Mouse (Mus musculus): ENCODE data around the gene Higd1c. TPM values are rescaled to one million over a fixed set of nuclear protein-coding genes. Genes with fewer than 3 reads are reported as not detected.
"Not testable (repeated sequence)": the region's sequence is repeated elsewhere in the genome, so short reads cannot be mapped to it uniquely, and the experiment has no call there.

The Higd1c gene
- not detected in 2 replicates for polyA plus RNA-seq (2014; fragmentation: Nextera tagmentation; extraction: Ambion mirVana)

DNA sequence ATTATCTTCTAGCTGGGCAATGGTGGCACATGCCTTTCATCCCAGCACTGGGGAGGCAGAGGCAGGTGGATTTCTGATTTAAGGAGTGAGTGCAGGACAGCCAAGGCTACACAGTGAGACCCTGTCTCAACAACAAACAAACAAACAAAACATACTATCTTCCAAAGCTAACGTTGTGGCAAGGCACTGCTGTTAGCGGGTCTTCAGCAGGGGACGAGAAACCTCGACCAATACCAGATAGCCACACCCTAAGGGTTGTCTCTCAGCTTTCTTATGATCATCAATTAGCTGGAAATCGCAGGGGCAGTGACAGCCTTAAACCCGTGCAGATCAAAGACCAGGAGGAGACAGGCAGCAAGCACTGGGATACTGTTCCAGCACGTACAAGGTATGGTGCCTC lies at the start of gene Higd1c:
Gene Higd1c, plus strand, starts transcription at position 301 of the 400 bp plus-strand sequence.
- H3K36me3 ChIP-seq (ENCODE audit: control insufficient read depth, insufficient read depth, low read length) = no peaks in the 10 kb centered on the region
- H3K4me1 ChIP-seq (ENCODE audit: control insufficient read depth, insufficient read depth, low read length) = no peaks in the 10 kb centered on the region
- no peak within 1 kb of the TSS for H3K27ac ChIP-seq (ENCODE audit: low read depth, low read length)
- H3K27me3 ChIP-seq (replicated peaks; ENCODE audit: control insufficient read depth, insufficient read depth, low read length) = no peaks in the 10 kb centered on the region
- 74% methylated on average over 7 of the region's 7 CpGs for whole genome bisulfite sequencing
- H3K4me3 ChIP-seq (ENCODE audit: low read depth, low read length) = no peak within 1 kb of the TSS
- no peak for ATAC-seq
- H3K9ac ChIP-seq (ENCODE audit: low read length) = no peak within 1 kb of the TSS
- DNase-seq (ENCODE audit: low spot score) = no peak
- no peak within 1 kb of the TSS for H3K4me2 ChIP-seq (ENCODE audit: low read length)
- H3K9me3 ChIP-seq (replicated peaks; ENCODE audit: control insufficient read depth, low read length) = no peaks in the 10 kb centered on the region

DNA sequence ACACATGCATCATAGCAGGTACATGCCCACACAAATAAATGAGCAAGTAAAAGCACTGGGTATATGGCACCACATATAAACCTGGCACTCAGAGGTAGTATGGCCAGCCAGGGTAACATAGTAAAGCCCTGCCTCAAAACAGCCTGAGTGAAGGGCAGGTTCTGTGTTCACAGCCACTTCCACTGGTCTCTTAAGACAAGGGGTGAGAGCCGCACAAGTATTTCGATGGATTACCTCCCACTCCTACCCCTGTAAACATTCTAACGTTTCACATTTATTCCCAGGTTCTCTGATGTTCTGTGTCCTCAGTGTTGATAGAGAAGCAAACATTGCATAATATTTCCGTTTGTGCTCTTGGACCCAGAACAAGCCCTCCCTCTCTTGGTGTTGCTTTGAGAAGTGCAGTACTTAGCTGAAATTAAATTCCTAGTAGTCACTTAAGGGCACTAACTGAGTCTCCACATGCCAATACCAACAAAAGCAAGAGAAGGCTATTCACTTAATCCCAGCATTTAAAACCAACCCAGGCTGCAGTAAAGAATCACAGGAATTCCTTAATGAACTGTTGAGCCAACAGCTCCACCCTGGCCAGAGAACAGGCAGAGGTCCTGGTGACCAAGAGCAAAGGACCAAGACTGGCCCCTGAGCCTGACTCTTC lies 46.2 kb upstream of the Higd1c start:
- not testable (repeated sequence) for H3K36me3 ChIP-seq (ENCODE audit: control insufficient read depth, insufficient read depth, low read length); H3K27ac ChIP-seq (ENCODE audit: low read depth, low read length); ATAC-seq; H3K4me3 ChIP-seq (ENCODE audit: low read depth, low read length); H3K9me3 ChIP-seq (replicated peaks; ENCODE audit: control insufficient read depth, low read length); H3K4me1 ChIP-seq (ENCODE audit: control insufficient read depth, insufficient read depth, low read length); DNase-seq (ENCODE audit: low spot score); H3K4me2 ChIP-seq (ENCODE audit: low read length); H3K9ac ChIP-seq (ENCODE audit: low read length); H3K27me3 ChIP-seq (replicated peaks; ENCODE audit: control insufficient read depth, insufficient read depth, low read length)
- 50% methylated on average over 4 of the region's 4 CpGs for WGBS

DNA sequence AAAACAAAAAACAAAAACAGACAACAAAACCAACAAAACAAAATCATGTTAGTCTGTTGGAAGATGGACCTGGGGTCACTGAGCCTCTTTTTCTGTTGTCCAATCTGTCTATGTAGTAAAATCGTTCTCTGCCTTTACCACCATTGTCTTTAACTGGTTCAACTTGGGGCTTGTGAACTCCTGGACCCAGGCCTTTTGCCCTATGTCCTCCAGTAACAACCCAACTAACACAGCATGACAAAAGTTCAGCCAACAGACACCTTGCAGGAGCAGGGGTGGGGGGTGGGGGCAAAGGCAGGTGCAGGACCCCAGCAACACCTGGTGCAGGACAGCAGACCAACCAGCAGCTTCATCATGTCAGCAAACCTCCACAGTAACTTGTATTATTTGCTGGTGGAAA lies 44.5 kb upstream of the Higd1c start:
- Histone ChIP-seq H3K36me3 (ENCODE audit: control insufficient read depth, insufficient read depth, low read length) (no peaks in the 10 kb centered on the region), H3K27ac (ENCODE audit: low read depth, low read length) (no peak overlapping the region), H3K9ac (ENCODE audit: low read length) (no peak overlapping the region), H3K4me2 (ENCODE audit: low read length) (no peak overlapping the region), H3K27me3 (replicated peaks; ENCODE audit: control insufficient read depth, insufficient read depth, low read length) (no peaks in the 10 kb centered on the region), H3K4me1 (ENCODE audit: control insufficient read depth, insufficient read depth, low read length) (no peaks in the 10 kb centered on the region), H3K4me3 (ENCODE audit: low read depth, low read length) (no peak overlapping the region), H3K9me3 (replicated peaks; ENCODE audit: control insufficient read depth, low read length) (no peaks in the 10 kb centered on the region)
- DNase-seq (ENCODE audit: low spot score) (no peak), ATAC-seq (no peak)
- 86% methylated on average over 1 of the region's 1 CpGs for WGBS

DNA sequence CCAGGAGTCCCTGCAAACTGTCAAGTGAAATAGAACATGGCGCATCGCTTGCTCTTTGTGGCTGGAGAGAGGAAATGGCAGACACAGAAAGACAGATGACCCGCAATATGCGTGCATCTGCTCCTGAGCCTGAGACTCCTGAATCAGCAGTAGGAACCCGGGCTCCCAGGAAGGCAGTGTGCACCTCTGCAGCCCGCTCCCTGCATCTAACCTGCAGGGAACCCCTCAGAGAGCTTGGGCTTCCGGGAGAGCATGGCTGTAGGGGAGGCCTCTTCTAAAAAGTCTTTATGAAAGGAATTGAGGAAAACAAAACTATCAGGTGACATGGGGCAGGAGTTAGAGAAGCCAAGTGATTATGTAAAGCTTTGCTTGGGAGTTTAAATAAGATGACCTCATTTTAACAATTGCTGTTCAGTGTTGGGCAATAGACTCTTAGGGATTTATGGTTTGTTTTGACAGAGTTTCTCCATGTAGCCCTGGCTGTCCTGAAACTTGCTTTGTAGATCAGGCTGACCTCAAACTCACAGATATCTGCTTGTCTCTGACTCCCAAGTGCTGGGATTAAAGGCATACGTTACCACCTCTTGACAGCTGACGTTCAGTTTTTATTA lies 43.9 kb upstream of the Higd1c start:
- Histone ChIP-seq H3K27ac (ENCODE audit: low read depth, low read length) (no peak overlapping the region), H3K9ac (ENCODE audit: low read length) (no peak overlapping the region), H3K9me3 (replicated peaks; ENCODE audit: control insufficient read depth, low read length) (no peaks in the 10 kb centered on the region), H3K4me2 (ENCODE audit: low read length) (no peak overlapping the region), H3K36me3 (ENCODE audit: control insufficient read depth, insufficient read depth, low read length) (no peaks in the 10 kb centered on the region), H3K4me1 (ENCODE audit: control insufficient read depth, insufficient read depth, low read length) (no peaks in the 10 kb centered on the region), H3K27me3 (replicated peaks; ENCODE audit: control insufficient read depth, insufficient read depth, low read length) (no peaks in the 10 kb centered on the region), H3K4me3 (ENCODE audit: low read depth, low read length) (no peak overlapping the region)
- 80% methylated on average over 9 of the region's 9 CpGs for WGBS
- DNase-seq (ENCODE audit: low spot score) (no peak), ATAC-seq (no peak)

DNA sequence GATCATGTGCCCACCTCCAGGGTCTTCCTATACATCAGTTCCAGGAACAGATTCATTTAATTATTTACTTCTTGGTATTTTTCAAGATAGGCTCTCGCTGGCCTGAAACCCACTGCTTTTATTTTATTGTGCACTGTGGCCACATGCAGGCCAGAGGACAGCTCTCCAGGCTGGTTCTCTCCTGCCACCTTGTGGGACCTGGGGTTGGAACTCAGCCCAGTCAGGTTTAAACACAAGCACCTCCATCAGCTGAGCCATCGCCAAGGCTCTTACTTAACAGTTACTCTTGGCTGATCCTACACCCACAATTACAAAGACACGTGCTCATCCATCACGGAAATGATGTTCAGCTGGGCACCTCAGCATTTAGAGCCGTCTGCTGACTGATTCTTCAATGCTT lies 43.2 kb upstream of the Higd1c start:
- H3K4me1 ChIP-seq (ENCODE audit: control insufficient read depth, insufficient read depth, low read length) = no peaks in the 10 kb centered on the region
- no peak for ATAC-seq
- WGBS = 56% methylated on average over 5 of the region's 5 CpGs

DNA sequence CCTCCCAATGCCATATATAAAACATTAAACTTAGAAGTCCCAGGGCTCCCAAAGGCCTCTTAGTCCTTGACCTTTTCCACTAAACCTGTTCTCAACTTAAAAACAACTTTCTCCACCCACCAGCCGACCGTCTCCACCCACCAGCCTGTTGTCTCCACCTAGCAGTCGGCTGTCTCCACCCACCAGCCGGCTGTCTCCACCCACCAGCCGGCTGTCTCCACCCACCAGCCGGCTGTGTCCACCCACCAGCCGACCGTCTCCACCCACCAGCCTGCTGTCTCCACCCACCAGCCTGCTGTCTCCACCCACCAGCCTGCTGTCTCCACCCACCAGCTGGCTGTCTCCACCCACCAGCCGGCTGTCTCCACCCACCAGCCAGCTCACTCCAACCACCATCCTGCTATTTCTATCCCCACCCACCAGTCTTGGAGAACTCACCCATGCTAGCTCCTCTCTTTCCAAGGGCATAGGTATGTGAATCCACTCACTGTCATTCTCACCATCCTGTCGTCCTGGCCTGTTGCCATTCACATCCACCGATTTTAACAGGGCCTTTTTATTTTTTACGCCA lies 40.2 kb upstream of the Higd1c start:
- Histone ChIP-seq H3K27ac (ENCODE audit: low read depth, low read length) (no peak overlapping the region), H3K36me3 (ENCODE audit: control insufficient read depth, insufficient read depth, low read length) (no peaks in the 10 kb centered on the region), H3K4me3 (ENCODE audit: low read depth, low read length) (no peak overlapping the region), H3K4me2 (ENCODE audit: low read length) (no peak overlapping the region), H3K4me1 (ENCODE audit: control insufficient read depth, insufficient read depth, low read length) (no peaks in the 10 kb centered on the region), H3K9ac (ENCODE audit: low read length) (no peak overlapping the region), H3K27me3 (replicated peaks; ENCODE audit: control insufficient read depth, insufficient read depth, low read length) (no peaks in the 10 kb centered on the region), H3K9me3 (replicated peaks; ENCODE audit: control insufficient read depth, low read length) (no peaks in the 10 kb centered on the region)
- no peak for DNase-seq (ENCODE audit: low spot score)
- no peak for ATAC-seq
- WGBS = 76% methylated on average over 12 of the region's 12 CpGs

More for the DNA sequence above, 43.2 kb upstream of the Higd1c start:
- H3K36me3 ChIP-seq (ENCODE audit: control insufficient read depth, insufficient read depth, low read length) = no peaks in the 10 kb centered on the region
- DNase-seq (ENCODE audit: low spot score) = no peak
- no peak overlapping the region for H3K4me3 ChIP-seq (ENCODE audit: low read depth, low read length)
- H3K27me3 ChIP-seq (replicated peaks; ENCODE audit: control insufficient read depth, insufficient read depth, low read length) = no peaks in the 10 kb centered on the region
- H3K9ac ChIP-seq (ENCODE audit: low read length) = no peak overlapping the region
- no peak overlapping the region for H3K27ac ChIP-seq (ENCODE audit: low read depth, low read length)
- H3K4me2 ChIP-seq (ENCODE audit: low read length) = no peak overlapping the region
- H3K9me3 ChIP-seq (replicated peaks; ENCODE audit: control insufficient read depth, low read length) = no peaks in the 10 kb centered on the region

DNA sequence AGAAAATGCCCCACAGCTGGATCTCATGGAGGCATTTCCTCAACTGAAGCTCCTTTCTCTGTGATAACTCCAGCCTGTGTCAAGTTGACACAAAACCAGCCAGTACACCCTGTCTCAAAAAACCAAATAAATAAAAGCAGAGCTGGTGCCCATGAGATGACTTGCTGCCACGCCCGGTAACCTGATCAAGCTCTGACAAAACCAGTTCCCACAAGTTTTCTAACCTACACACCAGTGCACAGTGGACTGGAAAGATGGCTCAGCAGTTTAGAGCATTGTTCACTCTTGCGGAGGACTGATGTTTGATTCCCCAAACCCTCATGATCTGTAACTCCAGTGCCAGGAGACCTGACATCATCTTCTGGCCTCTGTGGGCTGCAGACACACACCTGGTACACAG lies 39.1 kb upstream of the Higd1c start:
- Histone ChIP-seq H3K4me3 (ENCODE audit: low read depth, low read length) (no peak overlapping the region), H3K36me3 (ENCODE audit: control insufficient read depth, insufficient read depth, low read length) (no peaks in the 10 kb centered on the region), H3K4me2 (ENCODE audit: low read length) (no peak overlapping the region), H3K4me1 (ENCODE audit: control insufficient read depth, insufficient read depth, low read length) (no peaks in the 10 kb centered on the region), H3K27ac (ENCODE audit: low read depth, low read length) (no peak overlapping the region), H3K27me3 (replicated peaks; ENCODE audit: control insufficient read depth, insufficient read depth, low read length) (no peaks in the 10 kb centered on the region), H3K9me3 (replicated peaks; ENCODE audit: control insufficient read depth, low read length) (no peaks in the 10 kb centered on the region), H3K9ac (ENCODE audit: low read length) (no peak overlapping the region)
- DNase-seq (ENCODE audit: low spot score) (no peak), ATAC-seq (no peak)
- 91% methylated on average over 3 of the region's 3 CpGs for WGBS

DNA sequence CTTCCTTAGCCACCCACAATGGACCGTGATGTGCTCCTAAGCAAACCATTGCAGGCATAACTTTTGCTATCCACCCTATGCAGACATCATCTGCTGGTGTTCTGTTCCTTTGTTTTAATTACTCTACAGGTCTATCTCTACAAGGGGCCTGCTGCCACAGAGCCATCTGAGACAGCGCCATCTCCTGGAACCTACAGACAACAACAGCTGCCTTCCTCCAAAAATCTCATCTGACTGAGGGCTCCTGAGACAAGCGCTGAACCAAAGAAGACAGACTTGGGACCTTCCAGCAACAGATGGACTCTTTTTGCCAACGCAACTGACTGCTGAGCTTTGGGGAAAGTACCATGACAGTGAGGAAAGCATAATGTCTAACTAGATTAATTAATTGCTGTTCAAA lies 36.3 kb upstream of the Higd1c start:
- 74% methylated on average over 3 of the region's 4 CpGs for WGBS
- H3K4me1 ChIP-seq (ENCODE audit: control insufficient read depth, insufficient read depth, low read length); H3K27me3 ChIP-seq (replicated peaks; ENCODE audit: control insufficient read depth, insufficient read depth, low read length); H3K36me3 ChIP-seq (ENCODE audit: control insufficient read depth, insufficient read depth, low read length); H3K4me2 ChIP-seq (ENCODE audit: low read length); H3K9me3 ChIP-seq (replicated peaks; ENCODE audit: control insufficient read depth, low read length); H3K4me3 ChIP-seq (ENCODE audit: low read depth, low read length); DNase-seq (ENCODE audit: low spot score); H3K9ac ChIP-seq (ENCODE audit: low read length); H3K27ac ChIP-seq (ENCODE audit: low read depth, low read length); ATAC-seq: not testable (repeated sequence)

DNA sequence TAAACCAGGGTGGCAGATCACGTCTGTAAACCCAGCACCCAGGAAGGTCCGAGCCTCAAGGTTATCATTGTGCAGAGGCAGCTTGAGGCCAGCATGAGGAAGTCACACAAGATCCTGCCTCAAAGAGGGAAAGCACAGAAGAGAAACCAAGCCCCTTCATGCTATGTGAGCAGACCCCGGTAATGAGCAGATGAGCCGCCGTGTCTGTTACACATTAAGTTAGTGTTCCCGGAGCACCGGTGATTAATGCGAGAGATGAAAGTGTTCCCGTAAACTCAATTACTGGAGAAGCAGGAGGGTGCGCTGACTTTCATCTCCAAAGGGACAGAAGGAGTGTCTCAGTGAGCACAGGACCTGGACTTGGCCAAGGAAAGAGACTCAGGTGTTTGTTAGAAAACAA lies 35.0 kb upstream of the Higd1c start:
- not testable (repeated sequence) for H3K9ac ChIP-seq (ENCODE audit: low read length); DNase-seq (ENCODE audit: low spot score); H3K4me2 ChIP-seq (ENCODE audit: low read length); H3K4me1 ChIP-seq (ENCODE audit: control insufficient read depth, insufficient read depth, low read length); H3K27me3 ChIP-seq (replicated peaks; ENCODE audit: control insufficient read depth, insufficient read depth, low read length); ATAC-seq; H3K9me3 ChIP-seq (replicated peaks; ENCODE audit: control insufficient read depth, low read length); H3K36me3 ChIP-seq (ENCODE audit: control insufficient read depth, insufficient read depth, low read length); H3K27ac ChIP-seq (ENCODE audit: low read depth, low read length); H3K4me3 ChIP-seq (ENCODE audit: low read depth, low read length)
- 62% methylated on average over 9 of the region's 10 CpGs for WGBS
